19 mouse cellular contexts compared by ENCODE assay signal in genomic region chr17:37062101-37062641, GRCm38 (mm10). TPM values are rescaled to one million over a fixed set of nuclear protein-coding genes. Genes with fewer than 3 reads are reported as not detected.
DNase-seq lines count a peak whose midpoint lies in the region; ATAC-seq and TF ChIP-seq lines count a peak whose summit lies in the region.
"Had no signal": no experiment of that assay in that cellular context is flagged by ENCODE, and none has a peak within 500 bp of the region (broad histone marks: within the 10 kb centered on the region; RNA-seq: fewer than 3 reads in every experiment).

No protein-coding gene starts in this region.

- ATAC-seq in frontal cortex, adult (ENCODE audit: low TSS enrichment), result peak; percentile 76
- no peak for ATAC-seq in lung, postnatal 0 days
- ATAC-seq: hindbrain, embryonic 16.5 days had no signal

- DNase-seq in frontal cortex, postnatal 25 days (ENCODE audit: low spot score in 2 of 2), result no peak
- peak; percentile 19 for DNase-seq in lung, postnatal 14 days
- no peak for DNase-seq in lung, postnatal 0 days (ENCODE audit: low spot score)
- DNase-seq in adipocyte (ENCODE audit: low spot score), result peak; percentile 19
- peak in 1 of 2 experiments; percentile 60 for DNase-seq in layer of hippocampus, adult 2 months (ENCODE audit: low spot score in 2 of 2)
- no peak for DNase-seq in adrenal gland, postnatal 14 days
- DNase-seq in kidney, postnatal 4 days, result no peak
- DNase-seq: adrenal gland, postnatal 36 days; heart, postnatal 14 days; kidney, adult 2 months; lung, embryonic 14.5 days had no signal

- no peaks in the 10 kb centered on the region for H3K4me1 ChIP-seq in lung, postnatal 0 days (ENCODE audit: insufficient read depth, low read depth, low read length)
- H3K4me1 ChIP-seq: limb, embryonic 15.5 days had no signal

- 90% methylated on average over 10 of the region's 10 CpGs for WGBS in lung, postnatal 0 days

- H3K36me3 ChIP-seq in lung, postnatal 0 days (ENCODE audit: insufficient read depth, low read length), result peaks cover 26% of the 10 kb centered on the region; the same call in 1 of the 2 replicates

- no peak for TF ChIP-seq EP300 in lung, postnatal 0 days (IDR thresholded peaks at IDR 0.05)

- H3K27ac ChIP-seq in lung, postnatal 0 days (ENCODE audit: low read length), result no peak overlapping the region
- peak overlapping the region; percentile 84 for H3K27ac ChIP-seq in layer of hippocampus, adult 2 months
- H3K27ac ChIP-seq: limb, embryonic 15.5 days had no signal

- H3K9ac ChIP-seq in lung, postnatal 0 days (replicated peaks; ENCODE audit: low read depth), result no peak overlapping the region
- H3K9ac ChIP-seq: limb, embryonic 15.5 days; lung, embryonic 14.5 days had no signal

- no peak overlapping the region for H3K4me3 ChIP-seq in lung, postnatal 0 days (ENCODE audit: low read depth, low read length)
- 0 out of 2 replicates have a peak overlapping the region, but pooled peaks have one; percentile 6 for H3K4me3 ChIP-seq in layer of hippocampus, adult 2 months
- H3K4me3 ChIP-seq: limb, embryonic 15.5 days had no signal

- H3K9me3 ChIP-seq in lung, postnatal 0 days (ENCODE audit: low read length), result no peaks in the 10 kb centered on the region
- H3K9me3 ChIP-seq: limb, embryonic 15.5 days had no signal

- TF ChIP-seq CTCF in lung, postnatal 0 days (IDR thresholded peaks at IDR 0.05), result no peak
- no peak for TF ChIP-seq CTCF in layer of hippocampus, adult 2 months (conservative IDR thresholded peaks at IDR 0.05)

- H3K27me3 ChIP-seq in lung, postnatal 0 days (replicated peaks; ENCODE audit: insufficient read depth, low read length), result no peaks in the 10 kb centered on the region
- H3K27me3 ChIP-seq: limb, embryonic 15.5 days had no signal

- H3K4me2 ChIP-seq in lung, postnatal 0 days (replicated peaks; ENCODE audit: low read depth, low read length), result no peak overlapping the region
- H3K4me2 ChIP-seq: limb, embryonic 15.5 days; lung, embryonic 14.5 days had no signal

RNA-seq across cellular contexts. Expression of gene Gabbr1, which starts 16.4 kb away (rescaled TPM):
- 5.8 and 6.2 TPM in 2 replicates for polyA plus RNA-seq in lung, postnatal 0 days (2015; fragmentation: Nextera tagmentation; extraction: Ambion mirVana)
- total RNA-seq in layer of hippocampus, adult 2 months (2021), result 100 to 1,000 TPM; 682 to 738 TPM
- total RNA-seq in adrenal gland, postnatal 14 days (2021), result 24.2 and 32.7 TPM in 2 replicates

RNA-seq across cellular contexts. Expression of gene Olfr90, which starts 26.1 kb away (rescaled TPM):
- not detected in 2 replicates for polyA plus RNA-seq in lung, postnatal 0 days (2015; fragmentation: Nextera tagmentation; extraction: Ambion mirVana)
- total RNA-seq in layer of hippocampus, adult 2 months (2021), result not detected
- total RNA-seq in adrenal gland, postnatal 14 days (2021), result not detected in 2 replicates
- total RNA-seq: adrenal gland, postnatal 36 days; gastrocnemius, adult 8-10 months; heart, postnatal 14 days; layer of hippocampus, postnatal 10 days had no signal
- polyA plus RNA-seq: kidney, adult 2 months; limb, embryonic 15.5 days; lung, embryonic 14.5 days; spleen, adult 2 months; urinary bladder, adult 2 months had no signal

RNA-seq across cellular contexts. Expression of gene Olfr91, which starts 35.9 kb away (rescaled TPM):
- not detected in 2 replicates for polyA plus RNA-seq in lung, postnatal 0 days (2015; fragmentation: Nextera tagmentation; extraction: Ambion mirVana)
- not detected for total RNA-seq in layer of hippocampus, adult 2 months (2021)
- not detected in 2 replicates for total RNA-seq in adrenal gland, postnatal 14 days (2021)
- total RNA-seq: adrenal gland, postnatal 36 days; gastrocnemius, adult 8-10 months; heart, postnatal 14 days; layer of hippocampus, postnatal 10 days had no signal
- polyA plus RNA-seq: hindbrain, embryonic 16.5 days; kidney, adult 2 months; limb, embryonic 15.5 days; lung, embryonic 14.5 days; spleen, adult 2 months; urinary bladder, adult 2 months had no signal

RNA-seq across cellular contexts. Expression of gene Mog, which starts 39.0 kb away (rescaled TPM):
- polyA plus RNA-seq in lung, postnatal 0 days (2015; fragmentation: Nextera tagmentation; extraction: Ambion mirVana), result 0.07 TPM in 1 of 2 replicates, not detected in the other
- 10 to 100 TPM; 42.6 to 45.6 TPM for total RNA-seq in layer of hippocampus, adult 2 months (2021)
- not detected in 2 replicates for total RNA-seq in adrenal gland, postnatal 14 days (2021)
- total RNA-seq: adrenal gland, postnatal 36 days; gastrocnemius, adult 8-10 months; heart, postnatal 14 days had no signal
- polyA plus RNA-seq: kidney, adult 2 months; limb, embryonic 15.5 days; spleen, adult 2 months had no signal

RNA-seq across cellular contexts. Expression of gene Olfr92, which starts 57.7 kb away (rescaled TPM):
- not detected in 2 replicates for polyA plus RNA-seq in lung, postnatal 0 days (2015; fragmentation: Nextera tagmentation; extraction: Ambion mirVana)
- not detected for total RNA-seq in layer of hippocampus, adult 2 months (2021)
- total RNA-seq in adrenal gland, postnatal 14 days (2021), result not detected in 2 replicates
- total RNA-seq: adrenal gland, postnatal 36 days; ES-E14; gastrocnemius, adult 8-10 months; heart, postnatal 14 days; layer of hippocampus, postnatal 10 days had no signal
- polyA plus RNA-seq: hindbrain, embryonic 16.5 days; kidney, adult 2 months; limb, embryonic 15.5 days; lung, embryonic 14.5 days; spleen, adult 2 months; urinary bladder, adult 2 months had no signal

Comparison
In these comparisons a context has a peak if more than half of its experiments do, and no peak if none do; other contexts are left out.
1. DNase-seq: peak in lung, postnatal 14 days (single experiment) and adipocyte (single experiment); none in frontal cortex, postnatal 25 days (0 of 2), lung, postnatal 0 days (single experiment), adrenal gland, postnatal 14 days (single experiment) and kidney, postnatal 4 days (0 of 2).
2. RNA of gene Gabbr1, which starts 16.4 kb away (total RNA-seq): 682 to 738 TPM in layer of hippocampus, adult 2 months; 24.2 to 32.7 TPM in adrenal gland, postnatal 14 days; every median in the first group is over 10 times any median in the second.